In the genomic region with DNA sequence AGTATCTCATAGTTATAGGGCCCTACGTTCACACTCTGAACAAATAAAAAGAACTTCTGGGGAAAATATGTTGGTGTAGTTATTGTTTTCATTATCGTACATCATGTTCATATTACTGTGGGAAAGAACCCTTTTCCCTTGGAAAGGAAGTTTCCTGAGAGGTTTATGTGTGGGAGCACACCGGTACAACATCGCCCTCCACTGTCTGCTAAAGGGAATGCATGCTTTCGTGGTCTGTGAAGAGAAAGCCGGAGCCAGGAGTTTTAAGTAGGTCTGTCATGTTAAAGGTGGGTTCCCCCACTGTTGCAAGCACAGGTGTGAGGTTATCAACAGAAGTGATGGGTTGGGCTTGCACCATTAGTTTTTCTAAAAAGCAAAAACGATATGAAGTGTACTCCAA, we compare ENCODE assay signal across 8 mouse cellular contexts.
DNase-seq lines count a peak whose midpoint lies in the region; ATAC-seq and TF ChIP-seq lines count a peak whose summit lies in the region.
"Had no signal": no experiment of that assay in that cellular context is flagged by ENCODE, and none has a peak within 500 bp of the region (broad histone marks: within the 10 kb centered on the region; RNA-seq: fewer than 3 reads in every experiment).

No protein-coding gene starts in this region.

- H3K9ac ChIP-seq in kidney, postnatal 0 days (ENCODE audit: low read depth, low read length), result no peak overlapping the region
- H3K9ac ChIP-seq in limb, embryonic 12.5 days (replicated peaks), result no peak overlapping the region
- H3K9ac ChIP-seq: heart, embryonic 13.5 days had no signal

- no peaks in the 10 kb centered on the region for H3K36me3 ChIP-seq in kidney, postnatal 0 days (ENCODE audit: insufficient read depth, low read length)
- H3K36me3 ChIP-seq in limb, embryonic 12.5 days, result no peaks in the 10 kb centered on the region
- H3K36me3 ChIP-seq: heart, embryonic 13.5 days had no signal

- WGBS in kidney, postnatal 0 days, result 6% methylated on average over 7 of the region's 7 CpGs
- WGBS in limb, embryonic 12.5 days, result 12% methylated on average over 7 of the region's 7 CpGs

- ATAC-seq in kidney, postnatal 0 days (replicated peaks; ENCODE audit: low FRiP score, low read depth), result peak; percentile 50
- no peak for ATAC-seq in limb, embryonic 12.5 days (ENCODE audit: insufficient number of reproducible peaks, insufficient read depth, low FRiP score, low TSS enrichment, low read depth)

- peak; percentile 94 for TF ChIP-seq CTCF in kidney, postnatal 0 days (IDR thresholded peaks at IDR 0.05; ENCODE audit: low read depth)

- H3K4me1 ChIP-seq in kidney, postnatal 0 days (replicated peaks; ENCODE audit: insufficient read depth, low read length), result peaks cover 7% of the 10 kb centered on the region; the same call in 1 of the 2 replicates
- H3K4me1 ChIP-seq in limb, embryonic 12.5 days (replicated peaks), result peaks cover 61% of the 10 kb centered on the region

- H3K4me2 ChIP-seq in kidney, postnatal 0 days (ENCODE audit: low read length), result peak overlapping the region; percentile 35; the same call in 1 of the 2 replicates
- H3K4me2 ChIP-seq in limb, embryonic 12.5 days, result peak overlapping the region; percentile 35; the same call in 1 of the 2 replicates
- H3K4me2 ChIP-seq: heart, embryonic 13.5 days had no signal

- no peak overlapping the region for H3K4me3 ChIP-seq in kidney, postnatal 0 days (replicated peaks; ENCODE audit: low read depth, low read length)
- H3K4me3 ChIP-seq in limb, embryonic 12.5 days (replicated peaks), result no peak overlapping the region
- H3K4me3 ChIP-seq: heart, embryonic 13.5 days had no signal

- peak; percentile 74 for DNase-seq in urinary bladder, postnatal 14 days (ENCODE audit: low spot score)
- no peak for DNase-seq in urinary bladder, adult 2 months (ENCODE audit: low spot score)
- DNase-seq in cerebellum, adult 18-20 months, result peak; percentile 27 to 36
- peak; percentile 71 for DNase-seq in gastrocnemius, adult 18-20 months (ENCODE audit: low spot score)
- peak; percentile 89 for DNase-seq in kidney, postnatal 0 days (ENCODE audit: low spot score)
- DNase-seq in right cerebral cortex, postnatal 36 days (ENCODE audit: low spot score in 2 of 2), result peak; percentile 11 to 59

- H3K27ac ChIP-seq in kidney, postnatal 0 days, result no peak overlapping the region
- H3K27ac ChIP-seq in limb, embryonic 12.5 days, result no peak overlapping the region
- H3K27ac ChIP-seq: heart, embryonic 13.5 days had no signal

- H3K27me3 ChIP-seq in kidney, postnatal 0 days (ENCODE audit: insufficient read depth, low read length), result no peaks in the 10 kb centered on the region; the same call in 1 of the 2 replicates
- H3K27me3 ChIP-seq in limb, embryonic 12.5 days, result peaks cover 20% of the 10 kb centered on the region
- H3K27me3 ChIP-seq: heart, embryonic 13.5 days had no signal

- H3K9me3 ChIP-seq in kidney, postnatal 0 days (replicated peaks; ENCODE audit: low read length), result no peaks in the 10 kb centered on the region
- no peaks in the 10 kb centered on the region for H3K9me3 ChIP-seq in limb, embryonic 12.5 days
- H3K9me3 ChIP-seq: heart, embryonic 13.5 days had no signal
